Mouse (Mus musculus): ENCODE measurements at regions not wholly inside any gene's neighbourhood (a gene's known extent, or its start where the extent isn't known, plus 50 kb on each side); places are given as distances from the start of the nearest gene placed in this dataset.

DNA sequence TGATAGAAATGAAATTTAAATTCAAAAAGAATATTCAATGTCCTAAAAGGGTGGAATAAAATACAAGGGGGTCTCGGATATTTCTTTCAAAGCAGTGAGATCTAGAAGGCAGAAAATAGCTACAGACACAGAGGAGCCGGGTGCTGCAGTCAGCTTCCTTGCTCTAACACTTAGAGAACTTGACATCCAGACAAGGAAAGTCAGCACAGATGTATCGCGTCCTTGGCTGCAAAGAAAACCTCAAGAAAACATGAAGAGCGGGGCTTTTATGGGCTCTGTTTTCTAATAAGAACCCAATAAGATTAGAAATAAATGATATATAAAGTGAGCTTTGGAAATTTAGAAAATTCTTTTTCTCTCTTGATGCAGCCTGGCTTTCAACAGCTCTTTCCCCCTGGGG is 53.1 kb upstream of the Glis3 start:
- DNase-seq (ENCODE audit: low spot score): no peak

DNA sequence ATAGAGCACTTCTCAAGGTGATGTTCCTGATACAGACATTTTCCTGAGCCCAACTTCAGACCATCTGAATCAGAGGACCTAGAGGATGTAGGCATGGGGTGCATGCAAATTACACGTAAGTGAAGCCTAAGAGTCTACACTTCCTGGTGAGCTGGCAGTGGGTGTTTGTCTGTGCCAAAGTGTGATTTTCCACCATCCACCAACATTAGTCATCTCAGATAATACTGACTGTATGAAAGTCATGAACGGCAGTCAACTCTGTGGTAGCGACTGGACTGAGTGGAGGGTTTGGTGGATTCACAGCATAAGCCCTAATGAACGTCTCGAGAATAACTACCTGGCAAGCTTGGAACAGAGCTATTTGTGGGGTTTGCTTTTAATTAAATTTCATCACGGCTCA is 53.9 kb upstream of the Glis3 start:
- DNase-seq (ENCODE audit: low spot score): no peak

DNA sequence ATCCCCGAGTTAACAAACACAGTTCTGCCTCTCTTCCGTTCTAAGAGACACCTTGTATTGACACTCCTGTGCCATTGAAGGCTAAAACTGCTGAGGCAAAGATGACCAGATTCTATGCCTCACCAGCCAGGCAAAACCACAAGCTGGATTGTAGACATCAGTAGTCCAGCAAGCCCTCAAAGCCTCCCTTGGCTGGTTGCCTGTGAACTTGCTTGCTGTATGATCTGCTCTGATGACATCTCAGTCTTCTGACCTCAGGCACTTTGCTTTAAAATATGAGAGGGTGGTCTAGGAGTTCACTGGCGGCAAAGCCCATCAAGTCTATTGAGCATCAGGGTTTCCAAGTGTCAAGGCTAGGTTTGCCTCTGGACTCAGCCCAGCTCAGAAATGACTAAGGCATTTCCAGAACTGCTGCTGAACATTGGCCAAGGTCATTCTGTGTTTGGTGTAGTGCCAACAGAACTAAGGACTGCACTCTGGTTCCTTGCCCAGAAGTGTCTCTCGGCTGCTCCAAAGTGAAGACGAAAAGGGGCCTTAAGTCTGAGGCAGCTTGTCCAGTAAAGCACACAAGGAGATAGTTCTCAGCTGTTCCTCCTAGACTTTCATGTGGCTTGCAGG is 63.4 kb upstream of the Glis3 start:
- peak; percentile 26 for DNase-seq (ENCODE audit: low spot score)

GRCm38 (mm10) chr19:28745105-28745504 is 65.2 kb upstream of the Glis3 start:
- no peak for DNase-seq (ENCODE audit: low spot score)

- DNase-seq (ENCODE audit: low spot score): no peak
These were observed 65.7 kb upstream of the Glis3 start for GRCm38 (mm10) chr19:28745534-28745933.

DNA sequence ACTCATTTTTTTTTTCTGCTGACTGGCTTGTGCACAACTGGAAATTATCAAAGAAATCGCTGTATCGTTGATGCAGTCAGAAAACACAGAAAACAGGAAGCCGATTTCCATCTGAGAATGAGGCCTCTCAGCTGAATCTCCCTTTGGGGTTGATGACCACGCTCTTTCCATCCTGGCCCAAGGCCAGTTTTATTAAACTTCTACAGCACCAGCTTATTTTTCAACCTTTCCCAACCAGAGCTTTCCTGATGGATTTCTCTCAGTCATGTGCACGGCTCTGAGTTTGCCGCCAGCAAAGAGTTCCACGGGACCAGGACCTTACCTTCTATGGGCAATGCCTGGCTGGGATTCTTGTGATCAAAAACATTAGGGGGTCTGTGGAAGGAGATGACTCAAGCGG is 71.2 kb upstream of the Glis3 start:
- no peak for DNase-seq (ENCODE audit: low spot score)

DNA sequence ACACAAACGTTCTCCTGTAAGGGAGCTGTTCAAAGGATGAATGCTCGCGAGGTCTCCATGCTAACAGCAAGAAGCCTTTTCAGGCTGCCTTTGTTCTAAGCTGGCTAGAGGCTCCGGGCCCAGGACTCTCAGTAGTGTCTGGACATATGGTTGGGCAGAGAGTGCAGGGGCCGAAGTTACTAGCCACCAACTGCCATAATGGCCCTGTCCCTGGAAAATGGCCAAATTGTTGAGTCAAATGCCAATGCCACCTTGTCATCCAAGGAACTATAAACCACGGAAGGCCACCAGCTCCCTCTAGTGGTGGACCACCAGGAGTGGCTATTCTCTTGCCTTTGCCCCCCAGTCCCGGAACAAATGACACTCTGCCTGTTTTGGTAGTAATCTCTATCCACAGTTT is 76.0 kb upstream of the Slc1a1 start:
- DNase-seq (ENCODE audit: low spot score): peak; percentile 75

- DNase-seq (ENCODE audit: low spot score): no peak
These were observed 70.0 kb upstream of the Slc1a1 start for GRCm38 (mm10) chr19:28764795-28765360.

DNA sequence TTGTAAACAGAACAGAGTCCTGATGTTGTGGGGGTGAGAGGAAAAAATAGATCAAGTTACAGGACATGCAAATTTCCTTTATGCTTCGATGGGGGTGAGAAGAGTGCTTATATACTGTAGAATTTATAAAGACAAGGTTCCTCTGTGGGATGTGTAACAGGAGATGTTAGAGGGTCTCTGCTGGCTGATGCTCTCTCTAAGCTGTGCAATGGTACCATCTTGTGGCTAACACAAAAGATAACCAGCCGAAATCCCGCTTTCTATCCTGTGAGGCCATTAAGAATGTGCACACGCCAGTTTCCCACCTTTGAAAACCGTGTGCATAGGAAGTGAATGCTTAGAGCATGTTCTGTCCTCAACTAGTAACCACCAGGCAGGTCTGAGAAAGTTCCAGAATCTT is 66.6 kb upstream of the Slc1a1 start:
- peak; percentile 15 for DNase-seq (ENCODE audit: low spot score)

GRCm38 (mm10) chr19:28770419-28770818 is 64.4 kb upstream of the Slc1a1 start:
- no peak for DNase-seq (ENCODE audit: low spot score)

DNA sequence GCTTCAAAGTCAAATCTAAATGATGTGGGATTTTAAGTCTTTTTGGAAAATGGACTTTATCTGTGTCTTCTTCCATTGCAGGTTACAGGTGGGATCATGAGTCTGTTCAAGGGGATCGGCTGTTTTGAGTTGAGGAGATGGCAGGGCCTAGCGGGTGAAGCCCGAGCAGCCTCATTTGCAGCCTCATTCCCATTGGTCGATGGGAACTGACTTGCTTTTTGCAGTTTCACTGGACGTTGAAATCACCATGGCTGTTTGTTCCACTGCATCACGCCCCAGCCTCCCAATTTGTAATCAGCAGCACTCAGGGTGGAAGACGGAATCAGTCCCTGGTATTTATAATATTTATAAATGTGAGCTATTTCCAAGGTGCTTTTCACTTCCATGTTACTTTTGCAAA is 63.0 kb upstream of the Slc1a1 start:
- no peak for DNase-seq (ENCODE audit: low spot score)

DNA sequence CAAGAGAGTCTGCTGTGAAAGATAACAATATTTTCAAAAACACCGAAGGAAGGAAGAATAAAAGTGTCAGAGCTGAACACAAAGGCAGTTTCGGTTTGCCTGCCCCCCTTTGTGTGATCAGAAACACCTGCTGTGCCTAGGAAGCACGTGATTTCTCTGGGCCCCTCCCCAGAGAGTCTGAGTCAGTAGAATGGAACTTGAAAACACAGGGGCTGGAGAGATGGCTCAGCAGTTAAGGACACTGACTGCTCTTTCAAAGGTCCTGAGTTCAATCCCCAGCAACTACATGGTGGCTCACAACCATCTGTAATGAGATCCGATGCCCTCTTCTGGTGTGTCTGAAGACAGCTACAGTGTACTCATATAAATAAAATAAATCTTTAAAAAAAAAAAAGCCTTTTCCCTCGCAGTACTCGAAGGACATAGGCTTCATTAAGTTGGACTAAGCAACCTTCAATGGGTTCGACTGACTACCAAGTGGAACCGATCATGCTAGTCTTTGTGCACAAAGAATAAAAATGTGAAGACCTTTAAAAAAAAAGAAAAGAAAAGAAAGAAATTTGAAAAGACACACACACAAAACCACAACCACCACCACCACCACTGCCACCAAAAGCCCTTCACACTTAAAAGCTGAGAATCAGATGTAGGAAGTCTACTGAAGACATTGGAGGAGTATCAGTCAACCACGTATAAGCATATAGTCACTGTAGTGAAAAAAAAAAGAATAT is 61.8 kb upstream of the Slc1a1 start:
- DNase-seq (ENCODE audit: low spot score): no peak

- DNase-seq (ENCODE audit: low spot score): peak; percentile 37
These were observed 58.0 kb upstream of the Slc1a1 start for GRCm38 (mm10) chr19:28776868-28777267.

GRCm38 (mm10) chr19:28777674-28778073 is 57.2 kb upstream of the Slc1a1 start:
- DNase-seq (ENCODE audit: low spot score): no peak

GRCm38 (mm10) chr19:28778386-28778785 is 56.5 kb upstream of the Slc1a1 start:
- no peak for DNase-seq (ENCODE audit: low spot score)

DNA sequence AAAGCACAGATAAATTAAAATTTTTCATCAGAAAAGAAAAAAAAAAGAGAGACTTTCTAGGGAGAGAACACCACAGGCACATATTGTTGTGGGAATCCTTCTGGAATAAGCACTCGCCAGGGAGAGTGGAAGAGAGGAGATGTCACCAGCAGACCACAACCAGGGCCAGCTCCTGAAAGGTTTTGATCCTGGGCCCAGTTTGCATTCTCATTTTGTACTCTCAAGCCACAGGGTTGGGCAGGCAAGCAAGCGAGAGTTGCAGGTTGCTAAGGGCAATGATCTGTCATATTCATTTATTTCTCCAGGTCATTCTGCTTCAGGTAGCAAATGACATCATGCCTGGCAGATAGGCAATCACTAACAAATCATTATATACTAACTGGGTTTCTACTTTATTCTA is 52.9 kb upstream of the Slc1a1 start:
- no peak for DNase-seq (ENCODE audit: low spot score)

Data from layer of hippocampus, adult 11-12 months (tissue).